Mouse (Mus musculus) hindbrain, embryonic 12.5 days (tissue): ENCODE measurements around the gene Tmem178b. TPM values are rescaled to one million over a fixed set of nuclear protein-coding genes. Genes with fewer than 3 reads are reported as not detected.

Source experiments
- ATAC-seq: fragments of 200-750 bp; cut with Nextera tagmentation; 2 replicates; pipeline ENCODE4 v1.8.0; 2017; ENCODE audit warnings: moderate TSS enrichment; ENCODE audit not compliant: low FRiP score
- H3K27ac ChIP-seq: fragments of 300-500 bp; sonication (generic); 2 replicates; pipeline ENCODE4 v1.5.1; 2016; ENCODE audit warnings: mild to moderate bottlenecking
- H3K27me3 ChIP-seq: fragments of 300-500 bp; sonication (generic); 2 replicates; pipeline ENCODE4 v1.6.1; 2016; ENCODE audit warnings: mild to moderate bottlenecking
- H3K36me3 ChIP-seq: fragments of 300-500 bp; sonication (generic); 2 replicates; pipeline ENCODE4 v1.6.1; 2016; ENCODE audit warnings: mild to moderate bottlenecking
- H3K4me1 ChIP-seq: fragments of 300-500 bp; sonication (generic); 2 replicates; pipeline ENCODE4 v1.6.1; 2016
- H3K4me2 ChIP-seq: fragments of 300-500 bp; sonication (generic); replicated peaks from 2 replicates; pipeline ENCODE4 v1.6.1; 2016; ENCODE audit warnings: mild to moderate bottlenecking
- H3K4me3 ChIP-seq: fragments of 300-500 bp; sonication (generic); 2 replicates; pipeline ENCODE4 v1.5.1; 2016; ENCODE audit warnings: mild to moderate bottlenecking
- H3K9ac ChIP-seq: fragments of 300-500 bp; sonication (generic); 2 replicates; pipeline ENCODE4 v1.6.1; 2016; ENCODE audit warnings: mild to moderate bottlenecking, moderate library complexity
- H3K9me3 ChIP-seq: fragments of 300-500 bp; sonication (generic); replicated peaks from 2 replicates; pipeline ENCODE4 v1.6.1; 2016; ENCODE audit warnings: mild to moderate bottlenecking
- WGBS: fragments of 180-500 bp; shearing (Covaris S2); methylation state at CpG from one replicate; pipeline ENCODE4 v1.1.7; 2016; 5-methylcytosine and 5-hydroxymethylcytosine counted together
- polyA plus RNA-seq: library from polyadenylated mRNA; unstranded; fragments of >200 nt; fragmentation: Nextera tagmentation; extraction: Ambion mirVana; gene quantifications from 2 replicates; pipeline ENCODE4 v1.2.1, GENCODE M21; 2016

Tmem178b gene
- polyA plus RNA-seq, 1 experiment from 2014 or later, result 17.1 TPM

DNA sequence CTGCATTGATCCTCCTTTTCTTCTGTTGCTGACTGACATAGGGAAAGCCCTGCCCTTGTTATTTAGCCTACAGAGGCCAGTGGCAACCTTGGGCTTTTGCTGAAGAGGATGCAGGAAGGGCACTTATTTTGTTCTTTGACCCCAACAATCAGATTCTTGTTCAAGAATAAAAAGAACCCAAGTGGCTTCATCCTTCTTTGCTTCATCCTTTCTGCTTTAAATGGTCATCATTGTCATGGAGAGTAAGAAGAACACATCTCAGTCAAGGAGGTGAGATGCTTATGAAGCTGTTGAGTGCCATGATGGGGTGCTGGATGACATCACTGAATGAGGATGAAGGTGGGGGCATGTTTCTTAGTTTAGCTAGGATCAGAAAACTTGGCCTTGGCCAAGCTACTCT lies 159.8 kb downstream of the Tmem178b start:
- H3K4me2 ChIP-seq, result no peak overlapping the region
- ATAC-seq, result no peak
- H3K27ac ChIP-seq, result no peak overlapping the region
- peaks cover 4% of the 10 kb centered on the region; the same call in 1 of the 2 replicates for H3K4me1 ChIP-seq
- H3K36me3 ChIP-seq, result no peaks in the 10 kb centered on the region
- no peaks in the 10 kb centered on the region for H3K27me3 ChIP-seq
- H3K4me3 ChIP-seq, result no peak overlapping the region
- H3K9me3 ChIP-seq, result no peaks in the 10 kb centered on the region
- H3K9ac ChIP-seq, result no peak overlapping the region

DNA sequence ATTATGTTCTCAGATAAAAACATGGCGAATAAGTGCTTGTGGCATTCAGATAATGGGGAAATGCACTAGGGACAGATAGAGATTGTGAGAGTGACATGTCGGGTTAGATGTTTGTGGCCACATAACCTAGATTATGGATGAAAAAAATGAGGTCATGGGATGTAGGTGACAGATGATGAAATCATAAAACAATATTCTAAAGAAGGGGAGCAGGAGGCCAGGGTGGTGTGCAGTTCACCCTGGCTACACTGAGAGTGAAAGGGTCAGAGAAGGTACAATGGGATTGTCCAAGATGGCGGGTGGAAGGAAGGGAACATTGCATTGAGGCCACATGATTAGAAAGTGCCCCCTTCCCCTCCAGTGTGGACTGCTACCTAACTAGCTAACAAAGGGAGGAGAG lies 160.9 kb downstream of the Tmem178b start:
- Histone ChIP-seq H3K9me3 (no peaks in the 10 kb centered on the region), H3K27ac (no peak overlapping the region), H3K4me1 (peaks cover 4% of the 10 kb centered on the region; the same call in 1 of the 2 replicates), H3K9ac (no peak overlapping the region), H3K36me3 (no peaks in the 10 kb centered on the region), H3K27me3 (no peaks in the 10 kb centered on the region), H3K4me2 (no peak overlapping the region), H3K4me3 (no peak overlapping the region)
- ATAC-seq, result no peak
- WGBS, result 97% methylated on average over 3 of the region's 3 CpGs

DNA sequence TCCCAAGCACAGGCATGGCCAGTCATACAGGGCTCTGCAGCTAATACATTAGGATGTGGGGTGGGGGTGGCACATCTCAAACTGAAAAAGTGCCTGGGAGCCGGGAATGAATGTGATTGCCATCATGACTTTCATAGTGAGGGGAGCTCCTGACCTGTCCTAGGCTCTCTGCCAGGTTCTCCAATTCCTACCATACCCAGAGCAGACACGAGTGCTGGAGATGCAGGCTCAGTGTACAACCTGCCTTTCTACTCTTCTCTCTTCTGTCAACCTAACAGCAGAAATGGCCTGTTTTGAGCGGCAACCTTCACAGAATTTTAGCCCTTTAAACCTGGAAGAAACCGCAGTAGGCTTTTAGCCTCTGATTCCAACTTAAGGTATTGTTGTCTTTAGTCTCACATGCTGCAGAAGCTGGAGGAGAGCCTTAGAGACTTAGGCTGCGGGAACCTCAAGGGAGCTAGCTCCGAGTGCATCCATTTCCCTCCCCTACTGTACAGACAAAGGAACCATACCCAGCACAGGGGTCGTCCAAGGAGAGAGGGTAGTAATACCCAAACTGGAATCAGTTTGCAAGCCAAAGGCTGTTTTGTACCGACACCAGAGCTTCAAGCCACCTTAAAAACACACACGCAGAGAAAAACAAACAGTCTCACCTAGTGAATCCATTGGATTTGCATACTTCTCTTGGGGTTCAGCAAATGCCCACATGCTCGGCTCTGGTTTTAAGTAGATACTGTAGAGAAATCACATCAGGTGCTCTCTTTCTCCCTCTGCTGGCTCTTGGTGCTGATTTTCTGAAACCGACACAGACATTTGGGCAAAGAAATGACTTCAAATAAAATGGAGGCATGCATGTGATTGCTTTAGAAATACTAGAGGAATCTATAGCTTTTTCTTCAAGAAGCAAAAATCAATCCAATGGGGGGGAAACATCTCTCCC lies 176.2 kb downstream of the Tmem178b start:
- peaks cover 17% of the 10 kb centered on the region for H3K4me1 ChIP-seq
- no peaks in the 10 kb centered on the region for H3K36me3 ChIP-seq
- H3K27ac ChIP-seq, result peak overlapping the region; percentile 75
- peak overlapping the region; percentile 6; the same call in 1 of the 2 replicates for H3K9ac ChIP-seq
- WGBS, result 36% methylated on average over 11 of the region's 11 CpGs
- H3K27me3 ChIP-seq, result no peaks in the 10 kb centered on the region
- peak overlapping the region; percentile 33 for H3K4me2 ChIP-seq
- H3K9me3 ChIP-seq, result no peaks in the 10 kb centered on the region
- H3K4me3 ChIP-seq, result no peak overlapping the region
- ATAC-seq, result peak; percentile 84

DNA sequence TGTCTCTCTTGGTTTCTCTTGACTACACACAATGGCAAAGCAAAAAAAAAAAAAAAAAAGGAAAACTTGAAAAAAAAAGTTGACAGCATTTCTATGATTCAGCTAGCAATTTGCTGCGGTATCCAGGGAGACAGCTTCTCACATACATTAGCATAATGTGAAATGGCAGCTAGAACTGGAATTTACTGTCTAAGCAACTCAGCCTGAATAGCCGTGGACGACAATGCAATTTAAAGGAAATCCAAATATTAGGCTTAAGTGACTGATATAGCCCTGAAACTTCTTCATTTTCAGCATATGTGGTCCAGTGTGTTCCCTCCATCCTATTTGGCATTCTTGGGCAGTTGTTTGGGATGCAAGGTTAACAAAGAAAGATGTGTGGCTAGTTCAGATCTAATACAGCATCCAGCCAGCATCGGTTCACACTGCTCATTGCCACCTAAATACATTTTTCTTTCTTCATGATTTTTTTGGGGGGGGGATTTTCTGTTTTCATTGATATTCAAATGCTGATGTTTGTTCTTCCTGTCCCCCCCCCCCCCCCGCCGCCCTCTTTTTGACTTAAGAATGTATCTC lies 176.9 kb downstream of the Tmem178b start:
- peak overlapping the region; percentile 71 for H3K27ac ChIP-seq
- H3K9me3 ChIP-seq, result no peaks in the 10 kb centered on the region
- peak; percentile 82 for ATAC-seq
- no peak overlapping the region; the same call in 1 of the 2 replicates for H3K9ac ChIP-seq
- H3K4me1 ChIP-seq, result peaks cover 17% of the 10 kb centered on the region
- H3K27me3 ChIP-seq, result no peaks in the 10 kb centered on the region
- WGBS, result 40% methylated on average over 6 of the region's 6 CpGs
- H3K36me3 ChIP-seq, result no peaks in the 10 kb centered on the region
- H3K4me2 ChIP-seq, result no peak overlapping the region
- no peak overlapping the region for H3K4me3 ChIP-seq

DNA sequence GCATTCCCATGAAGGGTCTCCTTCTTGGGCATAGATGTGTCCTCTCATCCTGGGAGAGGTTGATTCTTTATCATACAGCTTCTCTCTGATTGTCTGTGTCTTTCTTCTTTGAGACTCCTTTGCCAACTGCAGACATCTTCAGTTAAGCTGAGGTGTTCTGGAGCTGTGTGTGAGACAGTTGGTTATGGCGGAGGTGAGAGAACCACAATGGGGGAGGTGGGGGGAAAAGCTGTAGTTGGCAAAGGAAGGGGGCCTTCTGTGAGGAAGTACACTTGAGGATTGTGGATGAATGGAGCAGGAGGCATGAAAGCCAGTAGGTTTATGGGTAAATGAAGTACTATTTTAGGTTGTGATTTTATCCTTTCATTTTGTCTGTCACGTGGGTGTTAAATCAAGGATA lies 178.6 kb downstream of the Tmem178b start:
- H3K4me1 ChIP-seq, result peaks cover 17% of the 10 kb centered on the region
- H3K4me3 ChIP-seq, result no peak overlapping the region
- ATAC-seq, result no peak
- no peaks in the 10 kb centered on the region for H3K36me3 ChIP-seq
- H3K27ac ChIP-seq, result no peak overlapping the region
- H3K9me3 ChIP-seq, result no peaks in the 10 kb centered on the region
- H3K4me2 ChIP-seq, result no peak overlapping the region
- H3K27me3 ChIP-seq, result no peaks in the 10 kb centered on the region
- H3K9ac ChIP-seq, result no peak overlapping the region
- 93% methylated on average over 2 of the region's 2 CpGs for WGBS

DNA sequence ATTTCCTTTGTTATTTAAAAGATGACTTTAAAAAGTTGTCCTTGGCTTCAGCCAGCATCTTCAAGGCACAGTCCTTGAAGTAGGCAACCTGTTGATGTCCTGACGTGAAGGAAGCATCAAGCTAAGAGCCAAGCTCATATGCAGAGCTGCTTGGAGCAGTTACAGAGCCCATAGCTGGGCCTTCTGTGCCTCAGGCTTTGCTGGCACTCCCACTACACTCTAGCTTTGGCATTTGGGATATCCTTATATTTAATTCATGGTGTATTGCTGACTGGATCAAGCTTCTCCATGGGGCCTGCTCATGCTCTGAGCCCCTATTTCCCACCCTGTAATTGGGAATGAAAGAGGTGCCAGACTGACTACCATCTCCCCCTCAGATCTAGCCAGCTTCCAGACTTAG lies 179.5 kb downstream of the Tmem178b start:
- no peak overlapping the region for H3K9ac ChIP-seq

DNA sequence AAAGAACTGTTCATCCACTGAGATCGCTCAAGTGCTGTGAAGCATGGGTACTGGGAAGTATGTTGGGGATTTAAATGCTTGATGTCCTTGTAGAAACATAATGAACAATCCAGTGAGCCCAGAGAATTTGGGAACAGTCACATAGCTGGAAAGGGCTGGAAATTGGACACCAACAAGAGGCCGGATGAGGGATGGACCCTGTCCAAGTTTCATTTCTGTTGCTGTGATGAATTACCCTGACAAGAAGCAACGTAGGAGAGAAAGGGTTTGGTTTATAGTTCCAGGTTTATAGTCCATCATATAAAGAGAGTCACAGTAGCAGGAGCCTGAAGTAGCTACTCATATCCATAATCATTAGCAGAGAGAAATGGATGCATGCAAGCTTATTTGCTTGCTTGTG lies 186.4 kb downstream of the Tmem178b start:
- H3K36me3 ChIP-seq, result no peaks in the 10 kb centered on the region
- no peak overlapping the region for H3K9ac ChIP-seq
- no peaks in the 10 kb centered on the region for H3K9me3 ChIP-seq
- no peak for ATAC-seq
- no peaks in the 10 kb centered on the region for H3K27me3 ChIP-seq
- H3K4me2 ChIP-seq, result no peak overlapping the region
- 77% methylated on average over 3 of the region's 3 CpGs for WGBS
- peaks cover 7% of the 10 kb centered on the region; the same call in 1 of the 2 replicates for H3K4me1 ChIP-seq
- H3K27ac ChIP-seq, result no peak overlapping the region
- no peak overlapping the region for H3K4me3 ChIP-seq

More for the DNA sequence above, 179.5 kb downstream of the Tmem178b start:
- H3K4me1 ChIP-seq, result peaks cover 17% of the 10 kb centered on the region
- no peak for ATAC-seq
- H3K27ac ChIP-seq, result no peak overlapping the region
- no peaks in the 10 kb centered on the region for H3K36me3 ChIP-seq
- H3K27me3 ChIP-seq, result no peaks in the 10 kb centered on the region
- no peak overlapping the region for H3K4me3 ChIP-seq
- no peak overlapping the region for H3K4me2 ChIP-seq
- H3K9me3 ChIP-seq, result no peaks in the 10 kb centered on the region
- 94% methylated on average over 1 of the region's 1 CpGs for WGBS

DNA sequence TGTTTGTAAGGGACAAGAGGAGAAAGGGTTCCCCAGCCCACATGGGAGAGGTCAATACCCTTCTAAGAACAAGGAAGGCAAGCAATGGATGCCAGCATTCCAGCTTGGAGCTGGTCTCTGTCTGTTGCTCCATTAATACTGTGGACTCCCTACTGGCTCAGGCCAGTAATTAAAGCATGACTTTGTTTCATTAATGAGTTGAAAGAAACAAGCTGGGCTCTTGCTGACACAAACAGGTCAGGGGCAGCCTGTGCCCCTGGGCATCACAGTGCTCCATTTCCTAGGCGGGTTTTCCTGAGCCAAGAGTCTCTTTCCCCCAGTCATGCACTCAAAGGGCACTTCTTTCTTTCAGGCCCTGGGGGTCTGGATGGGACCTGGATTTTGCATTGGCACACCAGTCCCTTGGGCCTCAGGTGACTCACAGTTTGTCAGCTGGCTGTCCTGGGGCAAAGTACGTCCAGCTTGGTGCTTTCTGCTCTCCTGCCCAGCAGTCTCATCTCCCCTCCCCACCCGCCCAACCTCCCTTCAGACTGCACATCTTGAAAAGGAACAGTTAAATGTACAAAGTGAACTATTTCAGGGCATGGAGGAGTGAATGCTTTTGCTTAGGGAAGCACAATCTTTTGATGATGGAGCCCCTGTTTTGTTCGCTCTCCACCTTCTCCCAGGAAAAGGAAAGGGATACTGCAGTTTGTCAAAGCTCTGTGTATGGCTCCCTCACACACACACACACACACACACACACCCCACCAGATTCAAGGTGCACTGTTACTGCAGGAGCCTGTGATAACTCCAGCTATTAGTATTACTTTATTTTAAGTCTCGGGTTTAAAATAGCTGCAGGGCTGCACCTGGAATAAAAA lies 188.5 kb downstream of the Tmem178b start:
- Histone ChIP-seq H3K4me3 (no peak overlapping the region), H3K27ac (no peak overlapping the region), H3K9me3 (no peaks in the 10 kb centered on the region), H3K9ac (no peak overlapping the region), H3K27me3 (no peaks in the 10 kb centered on the region), H3K4me1 (peaks cover 7% of the 10 kb centered on the region; the same call in 1 of the 2 replicates), H3K36me3 (no peaks in the 10 kb centered on the region), H3K4me2 (no peak overlapping the region)
- 76% methylated on average over 5 of the region's 5 CpGs for WGBS
- 0 out of 2 replicates have a peak, but pooled peaks have one; percentile 11 for ATAC-seq

DNA sequence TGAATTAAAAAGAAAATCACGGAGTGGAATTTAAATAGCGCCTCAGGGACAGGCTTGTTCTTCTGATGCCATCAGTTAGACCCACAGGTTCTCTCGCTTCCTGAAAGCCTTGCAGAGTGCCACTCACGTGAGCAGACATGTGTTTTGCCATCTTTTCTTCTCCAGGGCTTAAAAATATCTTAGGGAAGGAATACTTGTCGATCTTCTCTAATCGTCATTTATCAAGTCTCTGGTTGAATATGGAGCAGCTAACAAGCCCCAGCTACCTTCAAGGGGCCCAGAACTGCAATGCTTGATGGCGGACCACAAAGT lies 189.1 kb downstream of the Tmem178b start:
- Histone ChIP-seq H3K4me1 (peaks cover 7% of the 10 kb centered on the region; the same call in 1 of the 2 replicates), H3K27ac (no peak overlapping the region), H3K4me2 (no peak overlapping the region), H3K9me3 (no peaks in the 10 kb centered on the region), H3K27me3 (no peaks in the 10 kb centered on the region), H3K36me3 (no peaks in the 10 kb centered on the region), H3K9ac (no peak overlapping the region), H3K4me3 (no peak overlapping the region)
- ATAC-seq, result no peak
- WGBS, result 88% methylated on average over 7 of the region's 7 CpGs

DNA sequence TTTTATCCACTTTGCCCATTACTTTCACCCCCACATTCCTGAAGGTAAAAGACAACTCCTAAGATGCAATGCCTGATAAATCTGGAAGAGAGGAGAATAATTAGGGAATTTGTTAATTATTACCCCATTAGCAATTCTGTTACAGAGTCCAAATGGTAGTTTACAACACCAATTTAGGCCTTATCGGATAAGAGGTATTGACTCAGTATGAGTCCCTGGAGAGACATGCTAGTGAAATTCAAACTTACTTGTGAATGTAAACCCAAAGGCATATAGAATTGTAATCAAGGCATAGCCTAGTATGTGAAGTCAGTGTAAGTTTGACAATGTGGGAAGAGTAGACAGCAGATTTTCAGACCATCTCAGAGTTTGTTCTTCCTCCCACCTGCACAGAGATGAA lies 190.4 kb downstream of the Tmem178b start:
- Histone ChIP-seq H3K27me3 (no peaks in the 10 kb centered on the region), H3K4me2 (no peak overlapping the region), H3K27ac (no peak overlapping the region), H3K9me3 (no peaks in the 10 kb centered on the region), H3K4me1 (peaks cover 7% of the 10 kb centered on the region; the same call in 1 of the 2 replicates), H3K4me3 (no peak overlapping the region), H3K9ac (no peak overlapping the region), H3K36me3 (no peaks in the 10 kb centered on the region)
- 89% methylated on average over 1 of the region's 1 CpGs for WGBS
- no peak for ATAC-seq

DNA sequence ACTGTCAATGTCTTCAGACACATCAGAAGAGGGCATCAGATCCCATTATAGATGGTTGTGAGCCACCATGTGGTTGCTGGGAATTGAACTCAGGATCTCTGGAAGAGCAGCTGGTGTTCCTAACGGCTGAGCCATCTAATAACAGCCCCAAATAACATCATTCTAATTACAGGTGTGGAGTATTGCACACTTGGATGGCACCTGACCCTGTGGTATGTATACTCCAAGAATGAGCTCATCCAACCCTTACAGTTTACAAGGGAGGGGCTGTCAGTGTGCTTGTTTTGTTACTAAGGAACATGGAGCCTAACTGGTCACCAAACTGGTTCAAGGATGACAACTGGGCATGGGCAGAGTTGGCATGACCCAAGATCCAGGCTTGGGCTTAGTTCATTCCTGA lies 190.8 kb downstream of the Tmem178b start:
- Histone ChIP-seq H3K9ac (no peak overlapping the region), H3K4me1 (peaks cover 7% of the 10 kb centered on the region; the same call in 1 of the 2 replicates), H3K27me3 (no peaks in the 10 kb centered on the region), H3K4me3 (no peak overlapping the region), H3K36me3 (no peaks in the 10 kb centered on the region), H3K4me2 (no peak overlapping the region), H3K27ac (no peak overlapping the region), H3K9me3 (no peaks in the 10 kb centered on the region)
- WGBS, result 82% methylated on average over 1 of the region's 1 CpGs
- no peak for ATAC-seq

DNA sequence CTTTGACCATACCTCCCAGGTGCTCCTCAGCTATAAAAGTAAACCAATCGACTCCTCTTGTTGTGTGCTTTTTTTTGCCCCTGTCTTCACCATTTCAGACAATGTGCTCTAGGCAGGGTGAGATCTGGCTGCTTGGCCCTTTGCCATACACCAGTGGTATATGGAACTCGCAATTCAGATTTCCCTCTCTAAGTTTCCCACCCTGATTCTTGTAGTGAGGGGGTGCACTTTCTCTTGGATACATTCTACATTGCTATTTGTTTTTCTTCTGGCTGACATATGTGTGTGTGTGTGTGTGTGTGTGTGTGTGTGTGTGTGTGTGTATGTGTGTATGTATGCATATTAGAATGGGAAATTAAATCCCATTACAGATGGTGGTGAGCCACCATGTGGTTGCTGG lies 191.3 kb downstream of the Tmem178b start:
- Histone ChIP-seq H3K9me3 (no peaks in the 10 kb centered on the region), H3K4me1 (peaks cover 7% of the 10 kb centered on the region; the same call in 1 of the 2 replicates), H3K27ac (no peak overlapping the region), H3K4me3 (no peak overlapping the region), H3K27me3 (no peaks in the 10 kb centered on the region), H3K36me3 (no peaks in the 10 kb centered on the region), H3K4me2 (no peak overlapping the region), H3K9ac (no peak overlapping the region)
- 85% methylated on average over 2 of the region's 2 CpGs for WGBS
- no peak for ATAC-seq
